Mouse (Mus musculus) intestine, embryonic 16.5 days (tissue): ENCODE results near the gene Iqgap1. TPM values are rescaled to one million over a fixed set of nuclear protein-coding genes. Genes with fewer than 3 reads are reported as not detected.

ENCODE experiments used
- ATAC-seq: fragments of 200-750 bp; cut with Nextera tagmentation; 2 replicates; pipeline ENCODE4 v1.8.0; 2017; ENCODE audit warnings: moderate TSS enrichment, moderate library complexity
- H3K27ac ChIP-seq: fragments of 300-500 bp; sonication (generic); 2 replicates; pipeline ENCODE4 v1.5.1; 2014; ENCODE audit warnings: mild to moderate bottlenecking, low read length
- H3K27me3 ChIP-seq: fragments of 300-500 bp; sonication (generic); replicated peaks from 2 replicates; pipeline ENCODE4 v1.6.1; 2014; ENCODE audit warnings: low read length, control low read depth, mixed read lengths; ENCODE audit not compliant: control insufficient read depth, insufficient read depth
- H3K36me3 ChIP-seq: fragments of 300-500 bp; sonication (generic); 2 replicates; pipeline ENCODE4 v1.6.1; 2014; ENCODE audit warnings: low read length, control low read depth; ENCODE audit not compliant: control insufficient read depth, insufficient read depth
- H3K4me1 ChIP-seq: fragments of 300-500 bp; sonication (generic); 2 replicates; pipeline ENCODE4 v1.6.1; 2014; ENCODE audit warnings: low read length, control low read depth, mixed read lengths; ENCODE audit not compliant: control insufficient read depth, insufficient read depth
- H3K4me2 ChIP-seq: fragments of 300-500 bp; sonication (generic); 2 replicates; pipeline ENCODE4 v1.6.1; 2014; ENCODE audit warnings: low read depth, low read length, control low read depth
- H3K4me3 ChIP-seq: fragments of 300-500 bp; sonication (generic); 2 replicates; pipeline ENCODE4 v1.5.1; 2014; ENCODE audit warnings: mild to moderate bottlenecking, low read length
- H3K9ac ChIP-seq: fragments of 300-500 bp; sonication (generic); 2 replicates; pipeline ENCODE4 v1.6.1; 2014; ENCODE audit warnings: low read depth, low read length
- H3K9me3 ChIP-seq: fragments of 300-500 bp; sonication (generic); 2 replicates; pipeline ENCODE4 v1.6.1; 2016; ENCODE audit warnings: low read length, control low read depth; ENCODE audit not compliant: control insufficient read depth
- WGBS: fragments of 180-500 bp; shearing (Covaris S2); extraction: QIAGEN DNeasy Blood & Tissue Kit; methylation state at CpG from one replicate; pipeline ENCODE4 v1.1.7; 2014; 5-methylcytosine and 5-hydroxymethylcytosine counted together
- polyA plus RNA-seq: library from polyadenylated mRNA; unstranded; fragments of >200 nt; fragmentation: Nextera tagmentation; extraction: Ambion mirVana; gene quantifications from 2 replicates; pipeline ENCODE4 v1.2.1, GENCODE M21; 2015

Gene Iqgap1
- polyA plus RNA-seq, 1 experiment from 2014 or later = 64.3 TPM

GRCm38 (mm10) chr7:80781444-80782120 lies 44.2 kb downstream of the Iqgap1 start:
- peak overlapping the region; percentile 19 for H3K4me2 ChIP-seq
- H3K9ac ChIP-seq = no peak overlapping the region
- H3K27ac ChIP-seq = peak overlapping the region; percentile 80
- 56% methylated on average over 9 of the region's 9 CpGs for WGBS
- H3K4me1 ChIP-seq = peaks cover 30% of the 10 kb centered on the region
- no peaks in the 10 kb centered on the region for H3K27me3 ChIP-seq
- no peaks in the 10 kb centered on the region for H3K9me3 ChIP-seq
- no peaks in the 10 kb centered on the region for H3K36me3 ChIP-seq
- H3K4me3 ChIP-seq = no peak overlapping the region
- ATAC-seq = peak; percentile 24; the same call in 1 of the 2 replicates

GRCm38 (mm10) chr7:80778958-80779669 lies 46.7 kb downstream of the Iqgap1 start:
- peak; percentile 85 for ATAC-seq
- Histone ChIP-seq H3K4me3 (peak overlapping the region; percentile 16), H3K9ac (peak overlapping the region; percentile 50; the same call in 1 of the 2 replicates), H3K4me1 (peaks cover 35% of the 10 kb centered on the region), H3K27ac (peak overlapping the region; percentile 97), H3K27me3 (no peaks in the 10 kb centered on the region), H3K4me2 (peak overlapping the region; percentile 61), H3K9me3 (no peaks in the 10 kb centered on the region), H3K36me3 (no peaks in the 10 kb centered on the region)
- WGBS = 51% methylated on average over 12 of the region's 12 CpGs

- H3K4me1 ChIP-seq = peaks cover 35% of the 10 kb centered on the region
- H3K36me3 ChIP-seq = no peaks in the 10 kb centered on the region
- no peaks in the 10 kb centered on the region for H3K9me3 ChIP-seq
- ATAC-seq = no peak
- H3K9ac ChIP-seq = no peak overlapping the region
- H3K27me3 ChIP-seq = no peaks in the 10 kb centered on the region
- 85% methylated on average over 6 of the region's 6 CpGs for WGBS
- no peak overlapping the region for H3K4me3 ChIP-seq
- no peak overlapping the region for H3K4me2 ChIP-seq
- H3K27ac ChIP-seq = peak overlapping the region; percentile 46; the same call in 1 of the 2 replicates
Measured at GRCm38 (mm10) chr7:80778376-80778775, 47.4 kb downstream of the Iqgap1 start.

- no peaks in the 10 kb centered on the region for H3K9me3 ChIP-seq
- no peak overlapping the region; the same call in 1 of the 2 replicates for H3K9ac ChIP-seq
- H3K36me3 ChIP-seq = no peaks in the 10 kb centered on the region
- no peak for ATAC-seq
- peaks cover 26% of the 10 kb centered on the region for H3K4me1 ChIP-seq
- no peak overlapping the region for H3K27ac ChIP-seq
- H3K4me3 ChIP-seq = no peak overlapping the region
- no peaks in the 10 kb centered on the region for H3K27me3 ChIP-seq
- WGBS = 65% methylated on average over 8 of the region's 8 CpGs
- H3K4me2 ChIP-seq = no peak overlapping the region
Measured at GRCm38 (mm10) chr7:80777151-80777550, 48.6 kb downstream of the Iqgap1 start.

GRCm38 (mm10) chr7:80776090-80776489 lies 49.7 kb downstream of the Iqgap1 start:
- no peaks in the 10 kb centered on the region for H3K9me3 ChIP-seq
- 96% methylated on average over 3 of the region's 3 CpGs for WGBS

GRCm38 (mm10) chr7:80775448-80775904 lies 50.3 kb downstream of the Iqgap1 start:
- H3K4me2 ChIP-seq = no peak overlapping the region
- no peak overlapping the region for H3K9ac ChIP-seq
- peaks cover 20% of the 10 kb centered on the region for H3K4me1 ChIP-seq
- H3K27ac ChIP-seq = no peak overlapping the region
- H3K36me3 ChIP-seq = no peaks in the 10 kb centered on the region
- WGBS = 84% methylated on average over 10 of the region's 10 CpGs
- no peaks in the 10 kb centered on the region for H3K9me3 ChIP-seq
- H3K27me3 ChIP-seq = no peaks in the 10 kb centered on the region
- no peak overlapping the region for H3K4me3 ChIP-seq
- no peak for ATAC-seq

More at GRCm38 (mm10) chr7:80776090-80776489, 49.7 kb downstream of the Iqgap1 start:
- Histone ChIP-seq H3K4me2 (no peak overlapping the region), H3K4me3 (no peak overlapping the region), H3K27me3 (no peaks in the 10 kb centered on the region), H3K9ac (no peak overlapping the region), H3K27ac (no peak overlapping the region), H3K36me3 (no peaks in the 10 kb centered on the region), H3K4me1 (peaks cover 22% of the 10 kb centered on the region)
- ATAC-seq = no peak

GRCm38 (mm10) chr7:80774615-80775447 lies 50.9 kb downstream of the Iqgap1 start:
- Histone ChIP-seq H3K9me3 (no peaks in the 10 kb centered on the region), H3K4me1 (peaks cover 19% of the 10 kb centered on the region), H3K36me3 (no peaks in the 10 kb centered on the region), H3K4me3 (no peak overlapping the region), H3K9ac (no peak overlapping the region), H3K27me3 (no peaks in the 10 kb centered on the region), H3K27ac (no peak overlapping the region), H3K4me2 (no peak overlapping the region)
- ATAC-seq = no peak
- 90% methylated on average over 15 of the region's 15 CpGs for WGBS

GRCm38 (mm10) chr7:80773834-80774614 lies 51.8 kb downstream of the Iqgap1 start:
- no peaks in the 10 kb centered on the region for H3K36me3 ChIP-seq
- no peak overlapping the region for H3K4me2 ChIP-seq
- WGBS = 70% methylated on average over 14 of the region's 14 CpGs
- H3K4me3 ChIP-seq = no peak overlapping the region
- no peaks in the 10 kb centered on the region for H3K9me3 ChIP-seq
- no peak for ATAC-seq
- peaks cover 19% of the 10 kb centered on the region for H3K4me1 ChIP-seq
- no peak overlapping the region for H3K9ac ChIP-seq
- no peaks in the 10 kb centered on the region for H3K27me3 ChIP-seq
- peak overlapping the region; percentile 33; the same call in 1 of the 2 replicates for H3K27ac ChIP-seq
